Mouse (Mus musculus): ENCODE results near the gene Fbrsl1.

DNA sequence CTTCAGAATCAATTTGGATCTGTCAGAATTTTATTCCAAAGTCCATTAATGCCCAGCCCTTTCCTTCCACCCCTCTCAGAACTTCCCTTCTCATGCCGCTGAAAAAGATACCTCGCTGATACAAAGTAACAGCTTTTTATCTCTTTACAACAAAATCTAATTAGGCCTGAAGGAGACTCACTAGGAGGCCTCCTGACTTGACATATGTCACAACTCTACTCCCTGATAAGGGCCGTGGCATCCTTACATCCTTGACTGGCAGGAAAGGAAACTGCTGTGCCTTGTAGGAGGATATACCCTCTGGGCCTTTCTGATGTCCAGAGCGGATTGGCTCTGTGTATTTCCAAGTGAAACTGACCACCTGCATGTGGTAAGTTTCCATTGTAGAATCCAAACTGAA is 41.3 kb upstream of the Fbrsl1 start:
- TF ChIP-seq CTCF (IDR thresholded peaks at IDR 0.05; ENCODE audit: low read depth, low read length) (no peak), POLR2A (IDR thresholded peaks at IDR 0.05; ENCODE audit: insufficient read depth, low read length) (no peak), EP300 (IDR thresholded peaks at IDR 0.05; ENCODE audit: insufficient read depth, low read depth, low read length) (no peak)
